Mouse (Mus musculus) kidney, adult 2 months (tissue): ENCODE data around the gene Dpp7.

Source experiments
- CTCF ChIP-seq: fragments of 200-500 bp; conservative IDR thresholded peaks from 2 replicates; pipeline ENCODE4 v1.5.1; 2011; ENCODE audit warnings: low read depth, mild to moderate bottlenecking, control low read depth, low read length, moderate library complexity, mixed read lengths; ENCODE audit not compliant: insufficient read depth, insufficient read length
- POLR2A ChIP-seq: fragments of 200-500 bp; IDR thresholded peaks from one replicate; pipeline ENCODE4 v1.6.1; 2011; ENCODE audit warnings: low read depth, low read length, control low read depth

GRCm38 (mm10) chr2:25359848-25360247, 3.7 kb upstream of the Dpp7 start:
- TF ChIP-seq CTCF (no peak), POLR2A (no peak)
